Mouse (Mus musculus) forebrain, embryonic 14.5 days (tissue): ENCODE results near the gene Cnnm3. TPM values are rescaled to one million over a fixed set of nuclear protein-coding genes. Genes with fewer than 3 reads are reported as not detected.

Source experiments
- ATAC-seq: fragments of 200-750 bp; cut with Nextera tagmentation; 2 replicates; pipeline ENCODE4 v1.8.0; 2017; ENCODE audit warnings: mild to moderate bottlenecking, moderate library complexity
- DNase-seq: peaks from one replicate; pipeline ENCODE4 v3.0.0-alpha.2; 2015; ENCODE audit warnings: low spot score
- H3K27ac ChIP-seq: fragments of 300-500 bp; sonication (generic); 2 replicates; pipeline ENCODE4 v1.5.1; 2014; ENCODE audit warnings: low read depth, mild to moderate bottlenecking, control low read depth, low read length, moderate library complexity
- H3K27me3 ChIP-seq: fragments of 300-500 bp; sonication (generic); replicated peaks from 2 replicates; pipeline ENCODE4 v1.6.1; 2014; ENCODE audit warnings: low read length, control low read depth, mixed read lengths; ENCODE audit not compliant: control insufficient read depth, insufficient read depth
- H3K36me3 ChIP-seq: fragments of 300-500 bp; sonication (generic); 2 replicates; pipeline ENCODE4 v1.6.1; 2014; ENCODE audit warnings: low read length, control low read depth; ENCODE audit not compliant: control insufficient read depth, insufficient read depth
- H3K4me1 ChIP-seq: fragments of 300-500 bp; sonication (generic); 2 replicates; pipeline ENCODE4 v1.6.1; 2014; ENCODE audit warnings: antibody characterized with exemption, low read length, control low read depth; ENCODE audit not compliant: control insufficient read depth, insufficient read depth
- H3K4me2 ChIP-seq: fragments of 300-500 bp; sonication (generic); 2 replicates; pipeline ENCODE4 v1.6.1; 2014; ENCODE audit warnings: mild to moderate bottlenecking, control low read depth, low read length
- H3K4me3 ChIP-seq: fragments of 300-500 bp; sonication (generic); 2 replicates; pipeline ENCODE4 v1.5.1; 2014; ENCODE audit warnings: low read depth, low read length, control low read depth
- H3K9ac ChIP-seq: fragments of 300-500 bp; sonication (generic); 2 replicates; pipeline ENCODE4 v1.6.1; 2014; ENCODE audit warnings: mild to moderate bottlenecking, low read length, control low read depth, moderate library complexity
- H3K9me3 ChIP-seq: fragments of 300-500 bp; sonication (generic); replicated peaks from 2 replicates; pipeline ENCODE4 v1.6.1; 2016; ENCODE audit warnings: low read length, control low read depth, mixed read lengths; ENCODE audit not compliant: control insufficient read depth
- WGBS: fragments of 180-500 bp; shearing (Covaris S2); extraction: QIAGEN DNeasy Blood & Tissue Kit; methylation state at CpG from one replicate; pipeline ENCODE4 v1.1.7; 2014; 5-methylcytosine and 5-hydroxymethylcytosine counted together
- polyA plus RNA-seq: library from polyadenylated mRNA; unstranded; fragments of >200 nt; fragmentation: Nextera tagmentation; extraction: Ambion mirVana; gene quantifications from 2 replicates; pipeline ENCODE4 v1.2.1, GENCODE M21; 2014

Gene Cnnm3
- polyA plus RNA-seq, result 5.2 and 5.9 TPM in 2 replicates

GRCm38 (mm10) chr1:36511289-36512021 is at the start of gene Cnnm3:
Gene Cnnm3 (plus strand): TSS chr1:36511867.
- peak within 1 kb of the TSS; percentile 99 for H3K27ac ChIP-seq
- 2% methylated on average over 42 of the region's 51 CpGs for WGBS
- peaks cover 12% of the 10 kb centered on the region for H3K36me3 ChIP-seq
- ATAC-seq (peak; percentile 98), DNase-seq (peak; percentile 99)
- no peaks in the 10 kb centered on the region for H3K9me3 ChIP-seq
- H3K4me1 ChIP-seq, result peaks cover 20% of the 10 kb centered on the region
- H3K4me2 ChIP-seq, result peak within 1 kb of the TSS; percentile 94
- peak within 1 kb of the TSS; percentile 92 for H3K4me3 ChIP-seq
- no peaks in the 10 kb centered on the region for H3K27me3 ChIP-seq
- peak within 1 kb of the TSS; percentile 88 for H3K9ac ChIP-seq

DNA sequence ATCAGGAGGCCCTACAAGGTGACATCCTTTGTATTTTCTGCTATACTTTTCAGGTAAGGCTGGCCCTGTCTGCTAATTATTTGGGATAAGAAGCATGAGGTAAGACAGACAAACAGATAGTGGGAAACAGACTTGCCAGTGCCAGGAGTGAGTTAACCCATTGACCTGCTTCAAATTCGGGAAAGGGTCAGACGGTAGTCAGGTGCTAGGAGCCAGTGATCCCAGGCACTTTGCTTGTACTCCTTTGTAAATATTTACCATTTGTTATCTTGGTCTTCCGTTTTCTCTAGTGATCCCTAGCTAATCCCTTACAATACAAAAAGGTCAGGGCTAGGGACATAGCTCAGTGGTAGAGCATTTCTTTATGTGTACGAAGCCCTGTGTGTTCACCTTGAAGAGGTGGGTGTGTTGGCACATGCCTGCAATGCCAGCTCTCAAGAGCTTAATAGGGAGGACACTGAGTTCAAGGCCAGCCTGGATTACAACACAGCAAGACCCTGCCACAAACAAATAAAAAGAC is 46.0 kb upstream of the Cnnm3 start:
- Histone ChIP-seq H3K4me2 (no peak overlapping the region), H3K9me3 (no peaks in the 10 kb centered on the region), H3K36me3 (no peaks in the 10 kb centered on the region), H3K4me3 (no peak overlapping the region), H3K27me3 (no peaks in the 10 kb centered on the region), H3K4me1 (no peaks in the 10 kb centered on the region; the same call in 1 of the 2 replicates), H3K27ac (no peak overlapping the region), H3K9ac (no peak overlapping the region)
- ATAC-seq (no peak), DNase-seq (no peak)
- WGBS, result 77% methylated on average over 4 of the region's 4 CpGs

- Histone ChIP-seq H3K9me3 (no peaks in the 10 kb centered on the region), H3K4me2 (no peak overlapping the region), H3K4me3 (no peak overlapping the region), H3K27ac (no peak overlapping the region), H3K27me3 (no peaks in the 10 kb centered on the region), H3K4me1 (peaks cover 10% of the 10 kb centered on the region), H3K36me3 (no peaks in the 10 kb centered on the region), H3K9ac (no peak overlapping the region)
- DNase-seq (no peak), ATAC-seq (no peak)
- 44% methylated on average over 5 of the region's 5 CpGs for WGBS
Measured at GRCm38 (mm10) chr1:36467446-36467845, 44.2 kb upstream of the Cnnm3 start.

- Histone ChIP-seq H3K9me3 (no peaks in the 10 kb centered on the region), H3K27ac (no peak overlapping the region), H3K4me2 (no peak overlapping the region), H3K4me3 (no peak overlapping the region), H3K27me3 (no peaks in the 10 kb centered on the region), H3K4me1 (peaks cover 33% of the 10 kb centered on the region), H3K36me3 (no peaks in the 10 kb centered on the region), H3K9ac (no peak overlapping the region)
- WGBS, result 63% methylated on average over 2 of the region's 2 CpGs
- DNase-seq (no peak), ATAC-seq (no peak)
Measured at GRCm38 (mm10) chr1:36469811-36470444, 41.7 kb upstream of the Cnnm3 start.

- peak; percentile 93 for ATAC-seq
- Histone ChIP-seq H3K36me3 (no peaks in the 10 kb centered on the region), H3K9ac (peak within 1 kb of the TSS; percentile 71), H3K4me1 (peaks cover 46% of the 10 kb centered on the region), H3K4me2 (peak within 1 kb of the TSS; percentile 81), H3K27me3 (no peaks in the 10 kb centered on the region), H3K27ac (0 out of 2 replicates have a peak within 1 kb of the TSS, but pooled peaks have one; percentile 14), H3K9me3 (no peaks in the 10 kb centered on the region), H3K4me3 (peak within 1 kb of the TSS; percentile 56)
- peak; percentile 90 for DNase-seq
- under 1% methylated on average over 63 of the region's 98 CpGs for WGBS
Measured at GRCm38 (mm10) chr1:36471181-36472105, 40.2 kb upstream of the Cnnm3 start, which contains the start of gene Cnnm4. Gene Cnnm4 (plus strand): TSS chr1:36471620.

DNA sequence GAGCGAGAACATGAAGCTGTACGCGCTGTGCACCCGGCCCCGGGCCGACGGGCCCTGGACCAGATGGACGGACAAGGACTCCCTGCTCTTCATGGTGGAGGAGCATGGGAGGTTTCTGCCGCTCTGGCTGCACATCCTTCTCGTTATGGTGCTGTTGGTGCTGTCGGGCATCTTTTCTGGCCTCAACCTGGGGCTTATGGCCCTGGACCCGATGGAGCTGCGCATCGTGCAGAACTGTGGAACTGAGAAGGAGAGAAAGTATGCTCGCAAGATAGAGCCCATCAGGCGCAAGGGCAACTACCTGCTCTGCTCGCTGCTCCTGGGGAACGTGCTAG is 39.6 kb upstream of the Cnnm3 start:
- peak overlapping the region; percentile 71 for H3K9ac ChIP-seq
- WGBS, result 14% methylated on average over 18 of the region's 18 CpGs
- H3K4me1 ChIP-seq, result peaks cover 46% of the 10 kb centered on the region
- DNase-seq (no peak), ATAC-seq (peak; percentile 24)
- no peaks in the 10 kb centered on the region for H3K27me3 ChIP-seq
- no peak overlapping the region for H3K27ac ChIP-seq
- H3K4me3 ChIP-seq, result peak overlapping the region; percentile 56
- H3K4me2 ChIP-seq, result peak overlapping the region; percentile 81
- H3K36me3 ChIP-seq, result no peaks in the 10 kb centered on the region
- H3K9me3 ChIP-seq, result no peaks in the 10 kb centered on the region

DNA sequence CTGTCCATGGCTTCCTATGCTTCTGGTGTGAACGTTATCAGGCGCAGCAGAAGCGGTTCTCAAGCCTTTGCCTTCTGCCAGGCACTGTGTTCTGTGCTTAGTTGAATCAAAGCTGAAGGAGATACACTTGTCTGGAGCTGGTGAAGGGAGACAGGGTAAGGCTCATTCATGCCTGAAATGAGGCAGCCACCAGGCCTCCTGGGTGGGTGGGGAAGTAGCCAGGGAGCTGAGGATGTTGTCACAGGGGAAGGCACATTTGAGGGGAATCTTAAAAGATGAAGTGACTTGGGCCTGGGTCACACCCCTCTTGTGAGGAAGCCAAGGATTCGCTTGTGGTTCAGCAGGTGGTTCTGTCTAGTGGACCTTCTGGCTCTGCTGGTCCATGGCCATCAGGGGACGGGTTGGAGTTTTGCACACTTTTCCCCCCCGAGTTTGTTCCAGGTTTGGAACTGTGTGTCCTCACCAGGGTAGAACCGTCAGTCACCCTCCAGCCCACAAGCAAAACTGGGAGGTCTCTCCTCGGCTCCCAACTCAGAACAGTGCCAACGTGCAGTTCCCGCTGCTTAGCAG is 38.4 kb upstream of the Cnnm3 start:
- DNase-seq, result no peak
- no peaks in the 10 kb centered on the region for H3K9me3 ChIP-seq
- 79% methylated on average over 10 of the region's 10 CpGs for WGBS
- no peak overlapping the region for H3K4me3 ChIP-seq
- H3K4me1 ChIP-seq, result peaks cover 49% of the 10 kb centered on the region
- H3K27ac ChIP-seq, result no peak overlapping the region
- no peaks in the 10 kb centered on the region for H3K36me3 ChIP-seq
- H3K4me2 ChIP-seq, result peak overlapping the region; percentile 81
- no peak overlapping the region for H3K9ac ChIP-seq
- no peaks in the 10 kb centered on the region for H3K27me3 ChIP-seq
- no peak for ATAC-seq

- H3K36me3 ChIP-seq, result no peaks in the 10 kb centered on the region
- H3K9ac ChIP-seq, result peak overlapping the region; percentile 25; the same call in 1 of the 2 replicates
- no peak for ATAC-seq
- H3K27me3 ChIP-seq, result no peaks in the 10 kb centered on the region
- H3K4me3 ChIP-seq, result no peak overlapping the region
- H3K27ac ChIP-seq, result no peak overlapping the region
- H3K4me2 ChIP-seq, result peak overlapping the region; percentile 81; the same call in 1 of the 2 replicates
- peaks cover 49% of the 10 kb centered on the region for H3K4me1 ChIP-seq
- 63% methylated on average over 3 of the region's 3 CpGs for WGBS
- no peaks in the 10 kb centered on the region for H3K9me3 ChIP-seq
- no peak for DNase-seq
Measured at GRCm38 (mm10) chr1:36474646-36475045, 37.0 kb upstream of the Cnnm3 start.
